Mouse (Mus musculus) liver, adult 2 months (tissue): ENCODE data around the gene Gm21860. TPM values are rescaled to one million over a fixed set of nuclear protein-coding genes. Genes with fewer than 3 reads are reported as not detected.
"Not testable (repeated sequence)": the region's sequence is repeated elsewhere in the genome, so short reads cannot be mapped to it uniquely, and the experiment has no call there.

Source experiments
- DNase-seq: peaks from one replicate; pipeline ENCODE4 v3.0.0-alpha.2; 2011; ENCODE audit warnings: low read depth, low spot score; ENCODE audit errors: extremely low read depth
- H3K27ac ChIP-seq: fragments of 200-500 bp; replicated peaks from 2 replicates; pipeline ENCODE4 v1.5.1; 2012; ENCODE audit warnings: low read depth, mild to moderate bottlenecking, control low read depth, inconsistent platforms, low read length; ENCODE audit not compliant: insufficient read depth
- H3K27me3 ChIP-seq: fragments of 200-500 bp; 2 replicates; pipeline ENCODE4 v1.6.1; 2012; ENCODE audit warnings: mild to moderate bottlenecking, moderate library complexity, low read length, inconsistent platforms; ENCODE audit not compliant: control insufficient read depth, insufficient read depth
- H3K36me3 ChIP-seq: fragments of 200-500 bp; 2 replicates; pipeline ENCODE4 v1.6.1; 2012; ENCODE audit warnings: low read length, inconsistent platforms; ENCODE audit not compliant: control insufficient read depth, insufficient read depth
- H3K4me1 ChIP-seq: fragments of 200-500 bp; 2 replicates; pipeline ENCODE4 v1.6.1; 2011; ENCODE audit warnings: low read length; ENCODE audit not compliant: control insufficient read depth, insufficient read depth
- H3K4me3 ChIP-seq: fragments of 200-500 bp; 2 replicates; pipeline ENCODE4 v1.5.1; 2011; ENCODE audit warnings: low read depth, mild to moderate bottlenecking, control low read depth, low read length, moderate library complexity; ENCODE audit not compliant: insufficient read depth
- H3K79me2 ChIP-seq: fragments of 200-500 bp; 2 replicates; pipeline ENCODE4 v1.6.1; 2012; ENCODE audit warnings: inconsistent platforms, mild to moderate bottlenecking, low read length, moderate library complexity; ENCODE audit not compliant: control insufficient read depth, insufficient read depth
- H3K9ac ChIP-seq: fragments of 200-500 bp; 2 replicates; pipeline ENCODE4 v1.6.1; 2012; ENCODE audit warnings: low read depth, mild to moderate bottlenecking, control low read depth, inconsistent platforms, low read length
- CTCF ChIP-seq: fragments of 200-500 bp; IDR thresholded peaks from 2 replicates; pipeline ENCODE4 v1.5.1; 2011; ENCODE audit warnings: low read depth, low read length, control low read depth
- POLR2A ChIP-seq: fragments of 200-500 bp; IDR thresholded peaks from 2 replicates; pipeline ENCODE4 v1.6.1; 2011; ENCODE audit warnings: low read length, control low read depth; ENCODE audit not compliant: insufficient read depth; ENCODE audit errors: extremely low read depth
- WGBS: fragments of 180-500 bp; shearing (Covaris S2); methylation state at CpG from one replicate; pipeline ENCODE4 v1.1.7; 2018; 5-methylcytosine and 5-hydroxymethylcytosine counted together
- polyA plus RNA-seq: library from polyadenylated mRNA; depleted of rRNA; stranded (reverse); fragments of >200 nt; gene quantifications from 2 replicates; pipeline ENCODE4 v1.2.3, GENCODE M21; 2012; rRNA removed
- total RNA-seq: library from RNA; depleted of rRNA; stranded (reverse); fragments of >200 nt; gene quantifications from 2 replicates; pipeline ENCODE4 v1.2.3, GENCODE M21; 2014; rRNA removed

Gene Gm21860
- not detected in 2 replicates for total RNA-seq
- polyA plus RNA-seq: not detected in 2 replicates

- H3K27me3 ChIP-seq, H3K4me3 ChIP-seq, H3K9ac ChIP-seq, H3K4me1 ChIP-seq, H3K27ac ChIP-seq, H3K79me2 ChIP-seq, DNase-seq, H3K36me3 ChIP-seq: not testable (repeated sequence)
- WGBS: no CpG with 5 or more reads among the region's 8 CpGs
Measured at GRCm38 (mm10) chrY:90754721-90755120, at the start of gene Gm21860. Gene Gm21860, minus strand, starts transcription at chrY:90754821.

GRCm38 (mm10) chrY:90784438-90784837 is 29.8 kb upstream of the Gm21860 start, which contains the start of gene Gm47283:
Gene Gm47283, plus strand, starts transcription at chrY:90784738.
- not testable (repeated sequence) for H3K27ac ChIP-seq, H3K4me1 ChIP-seq, H3K79me2 ChIP-seq, H3K36me3 ChIP-seq, H3K9ac ChIP-seq, H3K4me3 ChIP-seq, DNase-seq, H3K27me3 ChIP-seq
- no CpG with 5 or more reads among the region's 48 CpGs for WGBS

GRCm38 (mm10) chrY:90745256-90745655 is 9.4 kb downstream of the Gm21860 start:
- 95% methylated on average over 5 of the region's 5 CpGs for WGBS
- not testable (repeated sequence) for H3K27ac ChIP-seq, H3K36me3 ChIP-seq, H3K27me3 ChIP-seq, H3K4me1 ChIP-seq, H3K9ac ChIP-seq, H3K79me2 ChIP-seq, DNase-seq, H3K4me3 ChIP-seq

GRCm38 (mm10) chrY:90744381-90744981 is 10.1 kb downstream of the Gm21860 start:
- H3K79me2 ChIP-seq, H3K9ac ChIP-seq, H3K27ac ChIP-seq, H3K4me1 ChIP-seq, H3K27me3 ChIP-seq: not testable (repeated sequence)
- WGBS: 78% methylated on average over 51 of the region's 51 CpGs
- peaks cover 10% of the 10 kb centered on the region for H3K36me3 ChIP-seq
- peak overlapping the region; percentile 51 for H3K4me3 ChIP-seq
- peak; percentile 51 for DNase-seq

- peaks cover 16% of the 10 kb centered on the region for H3K36me3 ChIP-seq
- 0 out of 2 replicates have a peak, but pooled peaks cover 2% of the 10 kb centered on the region for H3K27me3 ChIP-seq
- no peaks in the 10 kb centered on the region for H3K4me1 ChIP-seq
- 53% methylated on average over 3 of the region's 21 CpGs for WGBS
- H3K79me2 ChIP-seq: no peaks in the 10 kb centered on the region
- DNase-seq: no peak
- no peak overlapping the region for H3K27ac ChIP-seq
- no peak overlapping the region for H3K9ac ChIP-seq
- TF ChIP-seq POLR2A (no peak), CTCF (no peak)
- H3K4me3 ChIP-seq: peak overlapping the region; percentile 51; the same call in 1 of the 2 replicates
Measured at GRCm38 (mm10) chrY:90743811-90744220, 10.8 kb downstream of the Gm21860 start.

GRCm38 (mm10) chrY:90743053-90743810 is 11.4 kb downstream of the Gm21860 start:
- 85% methylated on average over 37 of the region's 46 CpGs for WGBS
- H3K27ac ChIP-seq, H3K4me3 ChIP-seq, H3K9ac ChIP-seq, H3K4me1 ChIP-seq, H3K79me2 ChIP-seq, H3K27me3 ChIP-seq, DNase-seq: not testable (repeated sequence)
- H3K36me3 ChIP-seq: peaks cover 16% of the 10 kb centered on the region

GRCm38 (mm10) chrY:90742261-90743052 is 12.2 kb downstream of the Gm21860 start:
- WGBS: 89% methylated on average over 49 of the region's 49 CpGs
- not testable (repeated sequence) for H3K27ac ChIP-seq, H3K4me1 ChIP-seq, H3K4me3 ChIP-seq, H3K27me3 ChIP-seq, H3K9ac ChIP-seq, DNase-seq, H3K79me2 ChIP-seq
- H3K36me3 ChIP-seq: peaks cover 16% of the 10 kb centered on the region

GRCm38 (mm10) chrY:90741452-90742260 is 13.0 kb downstream of the Gm21860 start:
- H3K79me2 ChIP-seq, H3K4me3 ChIP-seq, DNase-seq, H3K27me3 ChIP-seq, H3K4me1 ChIP-seq, H3K9ac ChIP-seq, H3K27ac ChIP-seq: not testable (repeated sequence)
- 83% methylated on average over 43 of the region's 43 CpGs for WGBS
- H3K36me3 ChIP-seq: peaks cover 16% of the 10 kb centered on the region
